In genomic region chr4:31052077-31052677, GRCm38 (mm10) we compare ENCODE assay signal across 17 mouse cellular contexts.
DNase-seq lines count a peak whose midpoint lies in the region; ATAC-seq lines count a peak whose summit lies in the region.
"Had no signal": no experiment of that assay in that cellular context is flagged by ENCODE, and none has a peak within 500 bp of the region (broad histone marks: within the 10 kb centered on the region; RNA-seq: fewer than 3 reads in every experiment).

No protein-coding gene starts in this region.

- H3K4me2 ChIP-seq in forebrain, embryonic 11.5 days (ENCODE audit: low read depth, low read length, severe bottlenecking): no peak overlapping the region
- H3K4me2 ChIP-seq in hindbrain, embryonic 15.5 days: peak overlapping the region; percentile 23; the same call in 1 of the 2 replicates
- no peak overlapping the region for H3K4me2 ChIP-seq in neural tube, embryonic 12.5 days (replicated peaks)
- H3K4me2 ChIP-seq: embryonic facial prominence, embryonic 13.5 days; stomach, embryonic 15.5 days had no signal

- peak; percentile 61 to 65 for DNase-seq in cerebellum, postnatal 10 days
- no peak for DNase-seq in cerebellum, adult 11 months
- no peak for DNase-seq in forebrain, embryonic 11.5 days (ENCODE audit: low spot score)
- no peak for DNase-seq in urinary bladder, postnatal 36 days (ENCODE audit: low spot score in 2 of 2)
- no peak for DNase-seq in thymus, postnatal 0 days (ENCODE audit: low spot score)
- DNase-seq in adrenal gland, postnatal 10 days: no peak
- DNase-seq: cerebellum, adult 2 months; kidney, postnatal 4 days; lung, postnatal 4 days; right cerebral cortex, postnatal 4 days had no signal

- H3K27me3 ChIP-seq in forebrain, embryonic 11.5 days (ENCODE audit: control insufficient read depth, insufficient read depth, low read length): no peaks in the 10 kb centered on the region
- H3K27me3 ChIP-seq in hindbrain, embryonic 15.5 days: no peaks in the 10 kb centered on the region
- H3K27me3 ChIP-seq in neural tube, embryonic 12.5 days (replicated peaks): no peaks in the 10 kb centered on the region
- H3K27me3 ChIP-seq: embryonic facial prominence, embryonic 13.5 days; stomach, embryonic 15.5 days had no signal

- peaks cover 4% of the 10 kb centered on the region; the same call in 1 of the 2 replicates for H3K4me1 ChIP-seq in forebrain, embryonic 11.5 days (replicated peaks; ENCODE audit: control insufficient read depth, insufficient read depth, low read length)
- H3K4me1 ChIP-seq in hindbrain, embryonic 15.5 days (replicated peaks): peaks cover 15% of the 10 kb centered on the region
- peaks cover 5% of the 10 kb centered on the region for H3K4me1 ChIP-seq in neural tube, embryonic 12.5 days
- H3K4me1 ChIP-seq: embryonic facial prominence, embryonic 13.5 days; heart, embryonic 10.5 days; limb, embryonic 10.5 days; stomach, embryonic 15.5 days had no signal

- no peaks in the 10 kb centered on the region for H3K36me3 ChIP-seq in forebrain, embryonic 11.5 days (ENCODE audit: control insufficient read depth, insufficient read depth, low read length)
- H3K36me3 ChIP-seq in hindbrain, embryonic 15.5 days: no peaks in the 10 kb centered on the region
- H3K36me3 ChIP-seq in neural tube, embryonic 12.5 days: no peaks in the 10 kb centered on the region
- H3K36me3 ChIP-seq: embryonic facial prominence, embryonic 13.5 days; heart, embryonic 10.5 days; limb, embryonic 10.5 days; stomach, embryonic 15.5 days had no signal

- peak; percentile 49; the same call in 1 of the 2 replicates for ATAC-seq in forebrain, embryonic 11.5 days (replicated peaks; ENCODE audit: low FRiP score)
- peak; percentile 84 for ATAC-seq in hindbrain, embryonic 15.5 days (ENCODE audit: low FRiP score, low read depth)
- ATAC-seq in neural tube, embryonic 12.5 days (ENCODE audit: low FRiP score, low read depth): peak; percentile 64
- ATAC-seq: inflammation-experienced regulatory T-cells, adult 6 months had no signal

- H3K27ac ChIP-seq in forebrain, embryonic 11.5 days (ENCODE audit: low read depth, low read length): no peak overlapping the region; the same call in 1 of the 2 replicates
- H3K27ac ChIP-seq in hindbrain, embryonic 15.5 days (replicated peaks): peak overlapping the region; percentile 72
- no peak overlapping the region; the same call in 1 of the 2 replicates for H3K27ac ChIP-seq in neural tube, embryonic 12.5 days
- H3K27ac ChIP-seq: embryonic facial prominence, embryonic 13.5 days; heart, embryonic 10.5 days; limb, embryonic 10.5 days; stomach, embryonic 15.5 days had no signal

- no peak overlapping the region for H3K9ac ChIP-seq in forebrain, embryonic 11.5 days (ENCODE audit: low read length)
- no peak overlapping the region for H3K9ac ChIP-seq in hindbrain, embryonic 15.5 days
- H3K9ac ChIP-seq in neural tube, embryonic 12.5 days: no peak overlapping the region
- H3K9ac ChIP-seq: embryonic facial prominence, embryonic 13.5 days; stomach, embryonic 15.5 days had no signal

- 50% methylated on average over 6 of the region's 6 CpGs for WGBS in forebrain, embryonic 11.5 days
- 19% methylated on average over 6 of the region's 6 CpGs for WGBS in hindbrain, embryonic 15.5 days
- 42% methylated on average over 6 of the region's 6 CpGs for WGBS in neural tube, embryonic 12.5 days

- H3K9me3 ChIP-seq in forebrain, embryonic 11.5 days (ENCODE audit: control insufficient read depth, low read length): no peaks in the 10 kb centered on the region
- H3K9me3 ChIP-seq in hindbrain, embryonic 15.5 days: no peaks in the 10 kb centered on the region
- no peaks in the 10 kb centered on the region for H3K9me3 ChIP-seq in neural tube, embryonic 12.5 days
- H3K9me3 ChIP-seq: embryonic facial prominence, embryonic 13.5 days; heart, embryonic 10.5 days; limb, embryonic 10.5 days; stomach, embryonic 15.5 days had no signal

- H3K4me3 ChIP-seq in forebrain, embryonic 11.5 days (ENCODE audit: low read depth, low read length): no peak overlapping the region
- no peak overlapping the region for H3K4me3 ChIP-seq in hindbrain, embryonic 15.5 days
- H3K4me3 ChIP-seq in neural tube, embryonic 12.5 days: no peak overlapping the region
- H3K4me3 ChIP-seq: embryonic facial prominence, embryonic 13.5 days; heart, embryonic 10.5 days; limb, embryonic 10.5 days; stomach, embryonic 15.5 days had no signal

Comparison
In these comparisons a context has a peak if more than half of its experiments do, and no peak if none do; other contexts are left out.
1. DNase-seq: peak in cerebellum, postnatal 10 days (2 of 2); none in cerebellum, adult 11 months (single experiment), forebrain, embryonic 11.5 days (single experiment), urinary bladder, postnatal 36 days (0 of 2), thymus, postnatal 0 days (single experiment) and adrenal gland, postnatal 10 days (single experiment).
2. Peak in every context shown above with its lines, with median percentiles within 50 percentile points of each other: ATAC-seq.